Mouse (Mus musculus) hindbrain, embryonic 12.5 days (tissue): ENCODE measurements around the gene Babam2. TPM values are rescaled to one million over a fixed set of nuclear protein-coding genes. Genes with fewer than 3 reads are reported as not detected.
A peak's percentile ranks its signal among the peaks of the same experiment; 100 is the strongest.

Experiments used
- ATAC-seq: fragments of 200-750 bp; cut with Nextera tagmentation; 2 replicates; pipeline ENCODE4 v1.8.0; 2017; ENCODE audit warnings: moderate TSS enrichment; ENCODE audit not compliant: low FRiP score
- H3K27ac ChIP-seq: fragments of 300-500 bp; sonication (generic); 2 replicates; pipeline ENCODE4 v1.5.1; 2016; ENCODE audit warnings: mild to moderate bottlenecking
- H3K27me3 ChIP-seq: fragments of 300-500 bp; sonication (generic); 2 replicates; pipeline ENCODE4 v1.6.1; 2016; ENCODE audit warnings: mild to moderate bottlenecking
- H3K36me3 ChIP-seq: fragments of 300-500 bp; sonication (generic); 2 replicates; pipeline ENCODE4 v1.6.1; 2016; ENCODE audit warnings: mild to moderate bottlenecking
- H3K4me1 ChIP-seq: fragments of 300-500 bp; sonication (generic); 2 replicates; pipeline ENCODE4 v1.6.1; 2016
- H3K4me2 ChIP-seq: fragments of 300-500 bp; sonication (generic); replicated peaks from 2 replicates; pipeline ENCODE4 v1.6.1; 2016; ENCODE audit warnings: mild to moderate bottlenecking
- H3K4me3 ChIP-seq: fragments of 300-500 bp; sonication (generic); 2 replicates; pipeline ENCODE4 v1.5.1; 2016; ENCODE audit warnings: mild to moderate bottlenecking
- H3K9ac ChIP-seq: fragments of 300-500 bp; sonication (generic); 2 replicates; pipeline ENCODE4 v1.6.1; 2016; ENCODE audit warnings: mild to moderate bottlenecking, moderate library complexity
- H3K9me3 ChIP-seq: fragments of 300-500 bp; sonication (generic); replicated peaks from 2 replicates; pipeline ENCODE4 v1.6.1; 2016; ENCODE audit warnings: mild to moderate bottlenecking
- WGBS: fragments of 180-500 bp; shearing (Covaris S2); methylation state at CpG from one replicate; pipeline ENCODE4 v1.1.7; 2016; 5-methylcytosine and 5-hydroxymethylcytosine counted together
- polyA plus RNA-seq: library from polyadenylated mRNA; unstranded; fragments of >200 nt; fragmentation: Nextera tagmentation; extraction: Ambion mirVana; gene quantifications from 2 replicates; pipeline ENCODE4 v1.2.1, GENCODE M21; 2016

The Babam2 gene
- 42.9 and 45.2 TPM in 2 replicates for polyA plus RNA-seq

DNA sequence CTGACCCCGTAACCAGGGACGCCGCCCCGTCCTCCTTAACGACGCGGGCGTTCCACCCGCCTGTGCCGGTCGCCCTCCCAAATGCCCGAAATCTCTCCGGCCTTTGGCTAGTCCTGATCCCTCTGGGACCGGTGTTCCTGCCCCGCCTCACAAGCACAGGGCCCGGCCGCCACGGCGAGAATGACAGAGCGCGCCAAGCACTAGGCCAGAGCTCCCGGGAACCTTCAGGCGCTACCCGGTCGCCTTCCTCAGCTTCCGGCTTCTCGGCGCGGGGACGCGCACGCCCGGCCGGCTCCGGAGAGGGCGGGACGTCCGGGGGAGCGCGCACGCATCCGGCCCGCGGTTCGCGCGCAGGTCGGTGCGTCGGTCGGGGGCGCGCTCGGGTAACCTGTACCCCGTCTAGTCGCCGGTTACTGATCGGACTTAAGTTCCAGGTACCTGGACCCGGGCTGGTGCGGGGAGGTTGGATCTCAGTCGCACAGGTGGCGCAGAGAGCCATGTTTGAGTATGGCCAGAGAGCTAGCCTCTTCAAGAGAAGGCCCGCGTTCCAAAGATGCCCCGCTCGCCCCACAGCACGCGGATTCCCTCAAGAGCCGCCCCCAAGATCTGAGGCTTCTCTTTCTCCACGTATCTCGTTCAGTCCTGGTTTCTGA, at the start of gene Babam2:
TSS of gene Babam2 (plus strand) at position 41 of the 653 bp plus-strand sequence.
- WGBS, result under 1% methylated on average over 71 of the region's 71 CpGs
- H3K4me1 ChIP-seq, result peaks cover 5% of the 10 kb centered on the region; the same call in 1 of the 2 replicates
- peak within 1 kb of the TSS; percentile 87 for H3K27ac ChIP-seq
- H3K27me3 ChIP-seq, result no peaks in the 10 kb centered on the region
- H3K9ac ChIP-seq, result peak within 1 kb of the TSS; percentile 81
- H3K36me3 ChIP-seq, result no peaks in the 10 kb centered on the region
- H3K4me2 ChIP-seq, result peak within 1 kb of the TSS; percentile 82
- H3K9me3 ChIP-seq, result no peaks in the 10 kb centered on the region
- ATAC-seq, result peak; percentile 96
- peak within 1 kb of the TSS; percentile 80 for H3K4me3 ChIP-seq

DNA sequence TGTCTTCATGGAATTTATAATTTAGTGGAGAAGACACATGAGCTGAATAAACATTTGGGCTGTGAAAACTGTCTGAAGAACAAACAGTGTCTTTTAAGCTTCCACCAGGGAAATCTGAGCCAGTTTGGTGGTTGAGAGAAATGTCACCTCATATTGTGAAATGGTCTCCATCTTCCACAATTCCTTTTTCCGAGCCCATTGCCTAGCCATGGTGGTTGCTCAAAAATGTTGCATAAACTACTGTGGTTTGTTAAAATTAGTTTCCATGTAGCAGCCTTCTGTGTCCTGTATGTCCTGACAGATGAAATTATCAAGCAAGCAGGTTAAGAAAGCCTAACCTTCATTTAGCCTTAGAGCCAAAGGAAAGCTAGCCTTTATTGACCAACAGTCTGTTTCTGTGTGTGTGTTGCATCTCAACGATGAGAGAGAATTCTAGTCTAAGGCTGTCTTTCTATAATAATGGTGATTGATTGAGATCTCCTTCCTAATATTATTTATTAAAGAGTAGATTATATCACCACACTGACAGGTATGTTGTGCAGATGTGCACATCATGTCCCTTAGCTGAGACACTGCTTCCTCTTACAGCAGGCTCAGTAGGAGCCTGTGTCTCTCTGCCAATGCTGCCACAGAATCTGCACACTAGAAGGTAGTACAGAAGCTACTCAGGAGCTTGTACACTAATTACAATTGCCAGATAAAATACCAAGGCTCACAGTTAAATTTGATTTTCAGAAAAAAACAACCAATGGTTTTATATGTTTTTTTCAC, 46.8 kb upstream of the Babam2 start:
- 92% methylated on average over 2 of the region's 2 CpGs for WGBS
- 0 out of 2 replicates have a peak, but pooled peaks cover 2% of the 10 kb centered on the region for H3K9me3 ChIP-seq
- no peak overlapping the region for H3K4me3 ChIP-seq
- H3K9ac ChIP-seq, result no peak overlapping the region
- H3K27ac ChIP-seq, result no peak overlapping the region
- no peaks in the 10 kb centered on the region for H3K4me1 ChIP-seq
- H3K27me3 ChIP-seq, result no peaks in the 10 kb centered on the region
- ATAC-seq, result no peak
- H3K36me3 ChIP-seq, result no peaks in the 10 kb centered on the region
- H3K4me2 ChIP-seq, result no peak overlapping the region

DNA sequence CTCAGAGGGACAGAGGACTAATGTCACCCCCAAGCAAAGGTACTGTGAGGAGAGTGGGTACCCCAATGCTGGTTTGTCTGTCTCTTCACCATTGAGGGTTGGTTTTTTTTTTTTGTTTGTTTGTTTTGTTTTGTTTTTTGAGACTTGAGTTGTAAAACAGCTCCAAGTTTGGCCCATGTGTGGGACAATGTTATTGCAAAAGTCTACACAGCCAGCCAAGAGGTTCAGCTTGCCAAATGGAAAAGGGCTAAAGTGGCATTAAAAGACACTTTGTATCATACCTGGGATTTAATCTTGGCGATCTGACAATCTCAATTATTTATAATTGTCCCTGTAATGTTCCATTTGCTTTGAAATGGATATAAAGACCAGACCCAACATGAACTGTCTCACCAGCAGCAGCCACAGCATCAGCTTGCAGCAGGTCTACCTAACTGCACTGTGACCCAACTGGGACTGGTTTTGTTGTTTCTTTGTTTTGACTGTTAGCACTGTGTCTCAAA, 41.7 kb upstream of the Babam2 start:
- WGBS, result 83% methylated on average over 1 of the region's 1 CpGs

DNA sequence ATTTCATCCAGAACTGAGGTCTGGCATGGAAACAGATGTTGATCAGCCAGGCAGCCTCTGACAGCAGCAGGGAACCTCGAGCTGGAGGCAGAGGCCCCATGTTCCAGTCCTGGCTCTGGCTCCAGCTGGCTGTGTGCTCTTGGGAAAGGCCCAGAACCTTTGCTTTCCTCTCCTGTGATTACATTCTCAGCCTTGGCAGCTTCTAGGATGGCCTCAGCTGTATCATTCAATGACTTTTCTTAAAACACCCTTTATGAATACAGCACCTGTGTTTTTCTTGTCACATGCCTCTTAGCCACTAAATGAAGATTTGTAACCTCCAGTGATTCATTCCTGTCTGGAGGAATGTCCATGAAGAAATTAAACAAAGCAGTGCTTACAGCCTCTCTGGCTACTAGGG, 31.3 kb upstream of the Babam2 start:
- H3K27ac ChIP-seq, result no peak overlapping the region
- H3K4me1 ChIP-seq, result no peaks in the 10 kb centered on the region
- H3K36me3 ChIP-seq, result no peaks in the 10 kb centered on the region
- 39% methylated on average over 1 of the region's 1 CpGs for WGBS
- no peak overlapping the region for H3K4me3 ChIP-seq
- no peak for ATAC-seq
- H3K4me2 ChIP-seq, result no peak overlapping the region
- H3K9ac ChIP-seq, result no peak overlapping the region
- H3K9me3 ChIP-seq, result no peaks in the 10 kb centered on the region
- no peaks in the 10 kb centered on the region for H3K27me3 ChIP-seq

More for the DNA sequence above, 41.7 kb upstream of the Babam2 start:
- Histone ChIP-seq H3K9ac (no peak overlapping the region), H3K4me1 (no peaks in the 10 kb centered on the region), H3K36me3 (no peaks in the 10 kb centered on the region), H3K9me3 (0 out of 2 replicates have a peak, but pooled peaks cover 2% of the 10 kb centered on the region), H3K27me3 (no peaks in the 10 kb centered on the region), H3K4me3 (no peak overlapping the region), H3K4me2 (no peak overlapping the region), H3K27ac (no peak overlapping the region)
- ATAC-seq, result no peak

DNA sequence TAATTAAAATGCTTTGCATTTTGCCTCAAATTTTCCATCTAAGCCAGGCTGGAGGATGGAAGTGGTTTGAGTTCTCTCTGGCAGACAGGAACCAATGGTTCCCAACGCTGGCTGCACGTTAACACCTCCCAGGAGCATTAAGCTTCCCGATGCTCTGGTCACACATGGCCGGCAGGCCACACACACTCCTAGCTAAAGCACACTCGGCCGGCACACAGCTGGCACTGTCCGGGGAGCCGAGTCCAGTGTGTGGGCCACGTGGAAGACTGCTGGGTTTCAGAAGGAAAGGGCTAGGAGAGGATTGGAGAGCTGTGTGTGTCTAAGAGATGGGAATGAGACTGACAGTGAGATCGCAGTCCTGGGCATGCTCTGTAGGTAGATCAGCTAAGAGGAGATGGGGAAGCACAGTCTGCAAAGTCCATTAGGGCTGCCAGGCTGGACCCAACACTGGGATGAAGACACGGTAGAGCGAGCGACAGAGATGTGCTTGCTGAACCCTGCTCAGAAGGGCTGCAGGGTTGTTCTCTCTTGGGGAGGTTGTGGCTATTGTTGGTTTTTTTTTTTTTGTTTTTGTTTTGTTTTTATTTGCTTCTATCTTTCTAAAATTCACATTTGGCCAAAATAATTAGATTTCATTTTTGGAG, 29.0 kb upstream of the Babam2 start:
- H3K27ac ChIP-seq, result no peak overlapping the region
- no peaks in the 10 kb centered on the region for H3K36me3 ChIP-seq
- no peak overlapping the region for H3K4me3 ChIP-seq
- WGBS, result 71% methylated on average over 13 of the region's 13 CpGs
- no peak overlapping the region for H3K4me2 ChIP-seq
- ATAC-seq, result no peak
- no peaks in the 10 kb centered on the region for H3K4me1 ChIP-seq
- H3K9ac ChIP-seq, result no peak overlapping the region
- no peaks in the 10 kb centered on the region for H3K9me3 ChIP-seq
- no peaks in the 10 kb centered on the region for H3K27me3 ChIP-seq

DNA sequence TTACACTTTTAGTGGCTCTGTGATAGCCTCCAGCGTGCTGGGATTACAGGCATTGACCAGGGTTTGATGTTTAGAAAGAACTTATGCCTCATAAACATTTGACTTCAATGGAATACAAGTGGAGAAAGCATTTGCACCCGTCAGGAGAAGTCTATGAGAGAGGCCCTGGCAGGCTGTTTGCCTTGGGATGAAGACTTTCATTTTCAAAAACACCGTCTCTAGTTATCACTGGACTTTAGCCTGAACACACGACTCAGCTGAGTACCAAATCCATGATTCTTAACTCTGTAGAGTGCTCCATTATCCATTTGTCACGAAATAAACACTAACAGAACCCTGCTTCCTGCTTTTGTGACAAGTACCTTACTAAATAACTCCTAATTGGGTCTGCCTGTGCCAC, 27.5 kb upstream of the Babam2 start:
- Histone ChIP-seq H3K36me3 (no peaks in the 10 kb centered on the region), H3K27ac (no peak overlapping the region), H3K4me3 (no peak overlapping the region), H3K4me2 (no peak overlapping the region), H3K4me1 (no peaks in the 10 kb centered on the region), H3K27me3 (no peaks in the 10 kb centered on the region), H3K9ac (no peak overlapping the region), H3K9me3 (no peaks in the 10 kb centered on the region)
- 73% methylated on average over 5 of the region's 5 CpGs for WGBS
- ATAC-seq, result no peak

DNA sequence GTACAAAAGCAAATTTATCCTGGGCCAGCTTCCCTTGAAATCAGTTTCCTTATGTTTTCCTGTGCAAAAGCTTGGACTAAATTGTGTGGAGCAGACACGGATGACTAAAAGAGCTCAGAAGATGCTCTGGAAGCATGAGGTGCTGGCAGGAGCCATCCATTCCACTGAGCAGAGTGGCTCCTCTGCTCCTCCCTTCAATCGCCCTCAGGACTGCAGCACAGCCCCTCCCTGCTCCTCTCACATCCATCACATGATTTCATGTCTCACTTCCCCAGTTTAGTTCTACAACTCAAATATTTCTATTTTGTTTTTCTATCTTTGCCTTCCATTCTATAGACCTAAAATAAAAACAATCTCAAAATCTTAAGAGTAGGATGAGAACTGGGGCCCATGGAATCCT, 26.3 kb upstream of the Babam2 start:
- WGBS, result 71% methylated on average over 2 of the region's 2 CpGs
- no peaks in the 10 kb centered on the region for H3K36me3 ChIP-seq

DNA sequence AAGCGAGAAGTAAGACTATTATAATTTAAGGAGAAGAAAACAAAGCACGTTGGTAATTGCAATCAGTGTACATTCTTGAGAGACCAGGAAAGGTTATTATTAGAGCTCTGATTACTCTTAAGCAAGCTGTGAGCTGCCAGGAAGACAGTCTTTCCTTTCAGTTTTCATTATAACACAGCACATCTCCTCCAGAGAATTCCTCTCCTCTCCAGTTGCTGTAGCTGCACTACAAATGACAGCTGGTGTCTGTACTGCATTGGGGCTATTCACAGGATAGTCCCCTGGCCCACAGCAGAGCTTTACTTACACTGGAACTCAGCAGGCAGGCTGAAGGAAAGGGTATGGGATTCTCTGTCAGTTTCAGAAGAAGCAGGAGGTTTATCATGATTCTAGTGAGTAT, 24.1 kb upstream of the Babam2 start:
- Histone ChIP-seq H3K36me3 (no peaks in the 10 kb centered on the region), H3K9me3 (no peaks in the 10 kb centered on the region), H3K27me3 (no peaks in the 10 kb centered on the region), H3K4me1 (no peaks in the 10 kb centered on the region), H3K4me2 (no peak overlapping the region), H3K4me3 (no peak overlapping the region), H3K9ac (no peak overlapping the region), H3K27ac (no peak overlapping the region)
- WGBS, result 82% methylated on average over 2 of the region's 2 CpGs
- ATAC-seq, result no peak

More for the DNA sequence above, 26.3 kb upstream of the Babam2 start:
- Histone ChIP-seq H3K27ac (no peak overlapping the region), H3K4me3 (no peak overlapping the region), H3K27me3 (no peaks in the 10 kb centered on the region), H3K4me1 (no peaks in the 10 kb centered on the region), H3K4me2 (no peak overlapping the region), H3K9me3 (no peaks in the 10 kb centered on the region), H3K9ac (no peak overlapping the region)
- ATAC-seq, result no peak

DNA sequence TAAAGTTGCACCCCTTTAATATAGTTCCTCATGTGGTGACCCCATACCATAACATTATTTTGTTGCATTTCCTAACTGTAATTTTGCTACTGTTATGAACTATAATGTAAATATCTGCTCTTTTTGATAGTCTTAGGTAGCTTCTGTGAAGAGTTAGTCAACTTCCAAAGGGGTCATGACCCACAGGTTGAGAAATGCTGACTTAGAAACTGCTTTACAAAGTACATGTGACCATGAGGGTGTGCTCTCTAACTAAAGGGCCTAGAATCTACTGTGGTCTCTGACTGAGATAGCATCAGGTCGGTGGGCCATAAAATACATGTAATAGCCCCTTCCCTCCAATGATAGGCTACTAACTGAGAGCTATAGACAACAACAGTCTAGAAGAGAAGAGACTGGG, 19.5 kb upstream of the Babam2 start:
- no peaks in the 10 kb centered on the region for H3K27me3 ChIP-seq
- no peak overlapping the region for H3K9ac ChIP-seq
- no peak overlapping the region for H3K27ac ChIP-seq
- H3K4me3 ChIP-seq, result no peak overlapping the region
- no peaks in the 10 kb centered on the region for H3K36me3 ChIP-seq
- H3K9me3 ChIP-seq, result no peaks in the 10 kb centered on the region
- WGBS, result 92% methylated on average over 1 of the region's 1 CpGs
- no peak for ATAC-seq
- H3K4me1 ChIP-seq, result no peaks in the 10 kb centered on the region
- H3K4me2 ChIP-seq, result no peak overlapping the region

DNA sequence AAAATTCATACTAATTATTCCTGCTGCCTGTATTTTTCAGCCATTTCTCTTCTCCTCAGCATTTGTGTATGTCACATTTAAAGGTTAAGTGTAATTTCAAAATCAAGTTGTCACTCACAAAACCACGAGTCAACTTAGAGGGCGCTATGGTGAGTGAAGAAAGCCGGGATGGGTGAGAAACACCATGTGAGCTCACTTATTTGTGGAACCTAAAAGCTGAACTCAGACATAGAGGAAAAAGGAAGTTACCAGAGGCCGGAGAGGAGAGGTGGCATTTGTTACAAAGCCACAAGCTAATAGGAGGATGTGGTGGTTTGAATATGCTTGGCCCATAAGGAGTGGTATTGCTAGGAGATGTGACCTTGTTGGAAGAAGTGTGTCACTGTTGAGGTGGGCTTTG, 17.3 kb upstream of the Babam2 start:
- Histone ChIP-seq H3K27me3 (no peaks in the 10 kb centered on the region), H3K4me1 (no peaks in the 10 kb centered on the region), H3K4me2 (no peak overlapping the region), H3K27ac (no peak overlapping the region), H3K9ac (no peak overlapping the region), H3K36me3 (no peaks in the 10 kb centered on the region), H3K9me3 (no peaks in the 10 kb centered on the region), H3K4me3 (no peak overlapping the region)
- 84% methylated on average over 4 of the region's 4 CpGs for WGBS
- no peak for ATAC-seq

DNA sequence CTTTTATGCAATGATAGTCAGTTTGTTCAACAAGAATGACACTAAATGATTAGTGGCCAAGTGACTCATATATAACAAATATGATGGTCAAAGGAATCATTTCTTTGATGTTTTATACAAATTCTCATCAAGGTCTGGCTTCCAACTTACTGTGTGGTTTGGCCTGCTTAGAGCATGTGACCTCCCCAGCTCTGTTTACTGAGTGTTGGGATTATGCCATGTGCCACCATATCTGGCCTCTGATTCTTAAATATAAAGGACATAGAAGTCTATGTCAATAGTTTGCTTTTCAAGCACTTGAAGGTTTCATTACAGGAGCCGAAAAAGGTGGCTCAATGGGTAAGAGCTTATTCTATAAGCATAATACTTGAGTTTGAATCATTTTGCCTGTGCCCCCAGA, 15.2 kb upstream of the Babam2 start:
- no peaks in the 10 kb centered on the region for H3K36me3 ChIP-seq
- no peaks in the 10 kb centered on the region for H3K9me3 ChIP-seq
- no peaks in the 10 kb centered on the region for H3K27me3 ChIP-seq
- H3K4me2 ChIP-seq, result no peak overlapping the region
- no peaks in the 10 kb centered on the region for H3K4me1 ChIP-seq
- H3K9ac ChIP-seq, result no peak overlapping the region
- H3K4me3 ChIP-seq, result no peak overlapping the region
- WGBS, result 91% methylated on average over 1 of the region's 1 CpGs
- ATAC-seq, result no peak
- no peak overlapping the region for H3K27ac ChIP-seq

DNA sequence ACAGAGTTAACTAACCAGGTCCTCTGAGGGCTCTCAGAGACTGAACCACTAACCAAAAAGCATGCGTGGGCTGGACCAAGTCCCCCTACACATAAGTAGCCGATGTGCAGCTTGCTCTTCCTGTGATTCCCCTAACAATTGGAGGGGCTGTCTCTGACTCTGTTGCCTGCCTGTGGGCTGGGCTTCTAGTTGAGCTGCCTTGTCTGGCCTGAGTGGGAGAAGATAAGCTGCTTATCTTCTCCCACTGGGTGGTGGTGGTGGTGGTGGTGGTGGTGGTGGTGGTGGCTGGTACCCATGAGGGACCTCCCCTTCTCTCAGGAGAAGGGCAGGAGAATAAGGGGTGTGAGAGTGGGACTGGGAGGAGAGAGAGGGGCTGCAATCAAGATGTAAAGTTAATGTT, 11.4 kb upstream of the Babam2 start:
- no peak overlapping the region for H3K4me2 ChIP-seq
- no peak overlapping the region for H3K4me3 ChIP-seq
- no peak overlapping the region for H3K27ac ChIP-seq
- WGBS, result 72% methylated on average over 2 of the region's 2 CpGs
- H3K9ac ChIP-seq, result no peak overlapping the region
- H3K27me3 ChIP-seq, result no peaks in the 10 kb centered on the region
- no peaks in the 10 kb centered on the region for H3K4me1 ChIP-seq
- H3K9me3 ChIP-seq, result no peaks in the 10 kb centered on the region
- H3K36me3 ChIP-seq, result no peaks in the 10 kb centered on the region
- no peak for ATAC-seq
